Mouse (Mus musculus) embryonic fibroblast, embryonic 13.5 days (primary cell): Measurements from ENCODE around the gene Slf2.

Source experiments
- CTCF ChIP-seq: IDR thresholded peaks from 2 replicates; pipeline ENCODE4 v1.5.1; 2011; ENCODE audit warnings: mild to moderate bottlenecking, control low read depth, low read length, moderate library complexity, borderline replicate concordance; ENCODE audit not compliant: insufficient read depth
- POLR2A ChIP-seq: IDR thresholded peaks from 2 replicates; pipeline ENCODE4 v1.6.1; 2011; ENCODE audit warnings: low read depth, mild to moderate bottlenecking, control low read depth, low read length, moderate library complexity

DNA sequence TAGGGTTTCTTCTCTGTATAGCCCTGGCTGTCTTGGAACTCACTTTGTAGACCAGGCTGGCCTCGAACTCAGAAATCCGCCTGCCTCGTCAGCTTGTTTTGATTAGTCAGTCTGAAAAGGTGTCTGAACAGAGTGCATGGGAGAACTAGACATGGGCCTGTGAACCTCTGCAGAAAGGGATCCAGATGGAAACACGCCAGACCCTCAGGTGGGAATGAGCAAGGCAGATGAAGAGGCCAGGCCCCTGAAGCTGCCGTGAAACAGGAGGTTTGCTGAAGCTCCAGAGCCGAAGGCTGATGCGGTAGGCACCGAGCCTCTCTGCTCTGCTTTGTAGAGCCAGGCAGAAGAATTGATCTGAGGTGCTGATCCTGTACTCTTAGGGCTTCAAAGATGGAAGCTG lies 81.3 kb downstream of the Slf2 start:
- TF ChIP-seq CTCF (no peak), POLR2A (no peak)
